10 mouse cellular contexts compared by ENCODE assay signal in the genomic region with DNA sequence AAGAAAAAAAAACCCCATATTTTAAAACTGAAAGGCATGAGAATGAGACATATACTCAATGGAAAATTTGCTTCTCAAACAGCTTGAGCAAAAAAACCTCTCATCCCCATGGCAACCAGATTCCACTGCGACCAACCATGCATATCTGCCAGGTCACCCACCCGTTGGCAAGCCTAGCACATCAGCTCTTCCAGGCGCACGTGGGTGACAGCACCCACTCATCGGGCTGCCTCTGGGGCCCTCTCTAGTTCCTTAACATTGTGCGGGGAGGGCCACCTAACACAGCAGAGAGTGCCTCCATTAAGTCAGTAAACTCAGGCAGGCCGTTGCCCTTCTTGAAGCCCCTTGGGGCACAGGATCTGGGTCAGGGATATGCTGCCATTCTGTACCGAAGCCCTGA. TPM values are rescaled to one million over a fixed set of nuclear protein-coding genes. Genes with fewer than 3 reads are reported as not detected.
DNase-seq lines count a peak whose midpoint lies in the region; ATAC-seq and TF ChIP-seq lines count a peak whose summit lies in the region.
"Had no signal": no experiment of that assay in that cellular context is flagged by ENCODE, and none has a peak within 500 bp of the region (broad histone marks: within the 10 kb centered on the region; RNA-seq: fewer than 3 reads in every experiment).

No protein-coding gene starts in this region.

- TF ChIP-seq POLR2A in thymus, adult 2 months (IDR thresholded peaks at IDR 0.05; ENCODE audit: control insufficient read depth, extremely low read depth, insufficient read depth, low read length, poor library complexity), result no peak

- 76% methylated on average over 8 of the region's 8 CpGs for WGBS in forebrain, embryonic 13.5 days
- 80% methylated on average over 8 of the region's 8 CpGs for WGBS in forebrain, embryonic 11.5 days
- WGBS in neural tube, embryonic 14.5 days, result 61% methylated on average over 8 of the region's 8 CpGs
- 83% methylated on average over 8 of the region's 8 CpGs for WGBS in thymus, adult 2 months

- intact Hi-C loops in gastrocnemius, postnatal 14 days (cut with DNase I; ENCODE audit: low total_unique reads), result no loop called here

- ATAC-seq in forebrain, embryonic 13.5 days, result peak; percentile 66; the same call in 1 of the 2 replicates
- no peak for ATAC-seq in forebrain, embryonic 11.5 days (replicated peaks; ENCODE audit: low FRiP score)
- ATAC-seq in neural tube, embryonic 14.5 days (ENCODE audit: low read depth), result peak; percentile 61; the same call in 1 of the 2 replicates
- ATAC-seq in activated CD4-positive, CD25-positive, alpha-beta regulatory T cell, adult 4 months, result no peak

- H3K27me3 ChIP-seq in forebrain, embryonic 13.5 days, result no peaks in the 10 kb centered on the region
- H3K27me3 ChIP-seq in forebrain, embryonic 11.5 days (ENCODE audit: control insufficient read depth, insufficient read depth, low read length), result no peaks in the 10 kb centered on the region
- no peaks in the 10 kb centered on the region for H3K27me3 ChIP-seq in neural tube, embryonic 14.5 days (ENCODE audit: control insufficient read depth, insufficient read depth, low read length)
- no peaks in the 10 kb centered on the region for H3K27me3 ChIP-seq in thymus, adult 2 months (ENCODE audit: control insufficient read depth, insufficient read depth, low read length)

- no peak for DNase-seq in forebrain, embryonic 11.5 days (ENCODE audit: low spot score)
- peak; percentile 71 for DNase-seq in brain, embryonic 18.5 days (ENCODE audit: low read depth, low spot score)
- DNase-seq in layer of hippocampus, adult 2 months (ENCODE audit: low spot score in 2 of 2), result peak; percentile 88 to 95
- DNase-seq in gastrocnemius, postnatal 14 days, result no peak
- DNase-seq in thymus, adult 2 months, result no peak
- DNase-seq: B cell, adult 2 months had no signal

- TF ChIP-seq CTCF in layer of hippocampus, adult 2 months (conservative IDR thresholded peaks at IDR 0.05), result no peak
- no peak for TF ChIP-seq CTCF in thymus, adult 2 months (IDR thresholded peaks at IDR 0.05; ENCODE audit: borderline replicate concordance, control insufficient read depth, extremely low read depth, insufficient read depth, low read length, poor library complexity)

- H3K36me3 ChIP-seq in forebrain, embryonic 13.5 days (ENCODE audit: poor library complexity, severe bottlenecking), result peaks cover 6% of the 10 kb centered on the region; the same call in 1 of the 2 replicates
- no peaks in the 10 kb centered on the region for H3K36me3 ChIP-seq in forebrain, embryonic 11.5 days (ENCODE audit: control insufficient read depth, insufficient read depth, low read length)
- H3K36me3 ChIP-seq in neural tube, embryonic 14.5 days (ENCODE audit: control insufficient read depth, insufficient read depth, low read length), result no peaks in the 10 kb centered on the region
- H3K36me3 ChIP-seq in thymus, adult 2 months (ENCODE audit: control insufficient read depth, insufficient read depth, low read length), result no peaks in the 10 kb centered on the region

- H3K4me2 ChIP-seq in forebrain, embryonic 13.5 days, result no peak overlapping the region
- H3K4me2 ChIP-seq in forebrain, embryonic 11.5 days (ENCODE audit: low read depth, low read length, severe bottlenecking), result no peak overlapping the region
- H3K4me2 ChIP-seq in neural tube, embryonic 14.5 days (ENCODE audit: low read depth, low read length), result no peak overlapping the region

- no peaks in the 10 kb centered on the region for H3K4me1 ChIP-seq in forebrain, embryonic 13.5 days
- H3K4me1 ChIP-seq in forebrain, embryonic 11.5 days (replicated peaks; ENCODE audit: control insufficient read depth, insufficient read depth, low read length), result no peaks in the 10 kb centered on the region
- H3K4me1 ChIP-seq in neural tube, embryonic 14.5 days (ENCODE audit: control insufficient read depth, insufficient read depth, low read length), result no peaks in the 10 kb centered on the region
- no peaks in the 10 kb centered on the region for H3K4me1 ChIP-seq in thymus, adult 2 months (replicated peaks; ENCODE audit: control insufficient read depth, insufficient read depth, low read length)

- H3K4me3 ChIP-seq in forebrain, embryonic 13.5 days, result no peak overlapping the region
- no peak overlapping the region for H3K4me3 ChIP-seq in forebrain, embryonic 11.5 days (ENCODE audit: low read depth, low read length)
- no peak overlapping the region for H3K4me3 ChIP-seq in layer of hippocampus, adult 2 months
- H3K4me3 ChIP-seq in neural tube, embryonic 14.5 days (ENCODE audit: low read depth, low read length), result no peak overlapping the region
- no peak overlapping the region for H3K4me3 ChIP-seq in thymus, adult 2 months (ENCODE audit: control insufficient read depth, insufficient read depth, low read length)

- no peak overlapping the region for H3K27ac ChIP-seq in forebrain, embryonic 13.5 days
- no peak overlapping the region for H3K27ac ChIP-seq in forebrain, embryonic 11.5 days (ENCODE audit: low read depth, low read length)
- H3K27ac ChIP-seq in layer of hippocampus, adult 2 months, result peak overlapping the region; percentile 96
- H3K27ac ChIP-seq in neural tube, embryonic 14.5 days (ENCODE audit: low read depth, low read length), result no peak overlapping the region
- H3K27ac ChIP-seq in thymus, adult 2 months (ENCODE audit: control insufficient read depth, insufficient read depth, low read length), result no peak overlapping the region

- no peaks in the 10 kb centered on the region for H3K9me3 ChIP-seq in forebrain, embryonic 13.5 days (replicated peaks)
- H3K9me3 ChIP-seq in forebrain, embryonic 11.5 days (ENCODE audit: control insufficient read depth, low read length), result no peaks in the 10 kb centered on the region
- no peaks in the 10 kb centered on the region for H3K9me3 ChIP-seq in neural tube, embryonic 14.5 days (ENCODE audit: control insufficient read depth, low read length)

- no peak overlapping the region for H3K9ac ChIP-seq in forebrain, embryonic 13.5 days
- H3K9ac ChIP-seq in forebrain, embryonic 11.5 days (ENCODE audit: low read length), result no peak overlapping the region
- H3K9ac ChIP-seq in neural tube, embryonic 14.5 days (replicated peaks; ENCODE audit: low read depth, low read length), result no peak overlapping the region

RNA-seq across cellular contexts. Expression of a gene that starts 24.9 kb away (rescaled TPM):
- 0.11 and 0.27 TPM in 2 replicates for polyA plus RNA-seq in forebrain, embryonic 13.5 days (2015; fragmentation: Nextera tagmentation; extraction: Ambion mirVana)
- polyA plus RNA-seq in forebrain, embryonic 11.5 days (2014; fragmentation: Nextera tagmentation; extraction: Ambion mirVana), result 0.09 and 0.32 TPM in 2 replicates
- total RNA-seq in layer of hippocampus, adult 2 months (2021), result under 1 TPM; 0.42 to 0.54 TPM
- 0.19 and 0.27 TPM in 2 replicates for polyA plus RNA-seq in neural tube, embryonic 14.5 days (2014; fragmentation: Nextera tagmentation; extraction: Ambion mirVana)
- total RNA-seq in gastrocnemius, postnatal 14 days (2021), result 10 to 100 TPM; 14.4 to 17.4 TPM
- polyA plus RNA-seq in activated CD4-positive, CD25-positive, alpha-beta regulatory T cell, adult 4 months (2017; shearing (Covaris generic)), result not detected
- 0.05 and 0.07 TPM in 2 replicates for polyA plus RNA-seq in thymus, adult 2 months (2012; rRNA removed)
- total RNA-seq: neutrophil, adult 5-6 weeks had no signal

Comparison
In these comparisons a context has a peak if more than half of its experiments do, and no peak if none do; other contexts are left out.
1. ATAC-seq: peak in forebrain, embryonic 13.5 days (single experiment) and neural tube, embryonic 14.5 days (single experiment); none in forebrain, embryonic 11.5 days (single experiment) and activated CD4-positive, CD25-positive, alpha-beta regulatory T cell, adult 4 months (single experiment).
2. DNase-seq: peak in brain, embryonic 18.5 days (single experiment) and layer of hippocampus, adult 2 months (2 of 2); none in forebrain, embryonic 11.5 days (single experiment), gastrocnemius, postnatal 14 days (single experiment) and thymus, adult 2 months (single experiment).